Mouse (Mus musculus) forebrain, embryonic 15.5 days (tissue): ENCODE measurements at regions not wholly inside any gene's neighbourhood (a gene's known extent, or its start where the extent isn't known, plus 50 kb on each side); places are given as distances from the start of the nearest gene placed in this dataset.
"Not testable (repeated sequence)": the region's sequence is repeated elsewhere in the genome, so short reads cannot be mapped to it uniquely, and the experiment has no call there.

ENCODE experiments used
- ATAC-seq: fragments of 200-750 bp; cut with Nextera tagmentation; replicated peaks from 2 replicates; pipeline ENCODE4 v1.8.0; 2017; ENCODE audit warnings: mild to moderate bottlenecking, moderate TSS enrichment, moderate library complexity
- H3K27ac ChIP-seq: fragments of 300-500 bp; sonication (generic); replicated peaks from 2 replicates; pipeline ENCODE4 v1.5.1; 2015; ENCODE audit warnings: mild to moderate bottlenecking, inconsistent platforms
- H3K27me3 ChIP-seq: fragments of 300-500 bp; sonication (generic); 2 replicates; pipeline ENCODE4 v1.6.1; 2015; ENCODE audit warnings: inconsistent platforms
- H3K36me3 ChIP-seq: fragments of 300-500 bp; sonication (generic); 2 replicates; pipeline ENCODE4 v1.6.1; 2015; ENCODE audit warnings: mild to moderate bottlenecking, inconsistent platforms
- H3K4me1 ChIP-seq: fragments of 300-500 bp; sonication (generic); 2 replicates; pipeline ENCODE4 v1.6.1; 2015; ENCODE audit warnings: inconsistent platforms
- H3K4me2 ChIP-seq: fragments of 300-500 bp; sonication (generic); replicated peaks from 2 replicates; pipeline ENCODE4 v1.6.1; 2015; ENCODE audit warnings: mild to moderate bottlenecking, inconsistent platforms
- H3K4me3 ChIP-seq: fragments of 300-500 bp; sonication (generic); 2 replicates; pipeline ENCODE4 v1.5.1; 2015; ENCODE audit warnings: mild to moderate bottlenecking, inconsistent platforms
- H3K9ac ChIP-seq: fragments of 300-500 bp; sonication (generic); replicated peaks from 2 replicates; pipeline ENCODE4 v1.6.1; 2015; ENCODE audit warnings: mild to moderate bottlenecking, inconsistent platforms
- H3K9me3 ChIP-seq: fragments of 300-500 bp; sonication (generic); 2 replicates; pipeline ENCODE4 v1.6.1; 2016; ENCODE audit warnings: inconsistent platforms
- WGBS: fragments of 180-500 bp; shearing (Covaris S2); methylation state at CpG from one replicate; pipeline ENCODE4 v1.1.7; 2015; ENCODE audit warnings: mixed read lengths; 5-methylcytosine and 5-hydroxymethylcytosine counted together

DNA sequence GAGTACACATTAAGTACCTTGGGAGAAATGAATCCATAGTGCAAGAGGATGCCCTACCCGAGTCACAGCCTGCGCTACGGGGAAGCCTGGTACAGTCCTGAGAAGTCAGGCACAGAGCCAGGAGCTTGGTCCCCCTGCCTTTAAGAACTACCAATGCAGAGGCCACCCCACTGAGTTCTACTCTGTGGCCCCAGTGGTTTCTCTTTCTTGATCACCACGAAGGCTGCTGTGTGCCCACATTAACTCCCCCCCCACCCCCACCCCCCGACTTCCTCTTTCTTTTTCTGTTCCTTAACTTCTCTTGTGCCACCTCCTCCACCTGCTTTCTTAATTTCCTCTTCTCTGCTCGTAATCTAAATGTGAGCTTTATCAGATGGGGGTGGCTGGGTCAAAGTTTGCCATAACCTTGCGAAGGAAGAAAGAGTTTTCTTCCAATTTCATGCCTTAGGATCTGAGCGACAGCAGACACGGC, 84.7 kb upstream of the Tbl1xr1 start:
- no peak overlapping the region for H3K27ac ChIP-seq
- H3K4me2 ChIP-seq, result no peak overlapping the region
- H3K4me1 ChIP-seq, result no peaks in the 10 kb centered on the region
- no peaks in the 10 kb centered on the region for H3K27me3 ChIP-seq
- no peak overlapping the region for H3K4me3 ChIP-seq
- no peaks in the 10 kb centered on the region for H3K36me3 ChIP-seq
- WGBS, result 77% methylated on average over 9 of the region's 9 CpGs
- no peaks in the 10 kb centered on the region for H3K9me3 ChIP-seq
- H3K9ac ChIP-seq, result no peak overlapping the region
- ATAC-seq, result no peak

DNA sequence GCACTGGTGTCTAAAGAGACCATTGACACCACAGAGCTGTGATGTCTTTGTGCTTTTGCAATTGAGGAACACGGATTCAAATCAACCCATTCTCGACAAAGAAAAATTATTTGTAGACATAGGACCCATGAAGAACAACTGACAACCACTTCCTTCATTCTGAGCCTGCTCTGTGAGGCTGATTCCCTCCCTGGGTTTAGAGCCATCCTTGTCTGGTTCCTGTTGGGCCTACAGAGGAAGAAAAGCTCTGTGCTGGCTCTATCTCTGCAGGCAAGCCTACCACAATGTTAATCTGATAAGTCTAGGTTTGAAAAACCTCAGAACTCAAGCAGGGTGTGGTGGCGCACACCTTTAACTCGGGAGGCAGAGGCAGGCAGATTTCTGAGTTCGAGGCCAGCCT, 84.2 kb upstream of the Tbl1xr1 start:
- Histone ChIP-seq H3K27me3 (no peaks in the 10 kb centered on the region), H3K9ac (no peak overlapping the region), H3K9me3 (no peaks in the 10 kb centered on the region), H3K27ac (no peak overlapping the region), H3K4me2 (no peak overlapping the region), H3K4me1 (no peaks in the 10 kb centered on the region), H3K4me3 (no peak overlapping the region), H3K36me3 (no peaks in the 10 kb centered on the region)
- no peak for ATAC-seq
- 91% methylated on average over 5 of the region's 5 CpGs for WGBS

GRCm38 (mm10) chr3:21993961-21994360, 82.5 kb upstream of the Tbl1xr1 start:
- WGBS, result 92% methylated on average over 2 of the region's 2 CpGs
- no peak for ATAC-seq
- no peaks in the 10 kb centered on the region for H3K36me3 ChIP-seq
- H3K4me2 ChIP-seq, result no peak overlapping the region
- H3K9ac ChIP-seq, result no peak overlapping the region
- H3K9me3 ChIP-seq, result no peaks in the 10 kb centered on the region
- H3K4me1 ChIP-seq, result no peaks in the 10 kb centered on the region
- H3K4me3 ChIP-seq, result no peak overlapping the region
- no peak overlapping the region for H3K27ac ChIP-seq
- H3K27me3 ChIP-seq, result no peaks in the 10 kb centered on the region

- Histone ChIP-seq H3K27ac (no peak overlapping the region), H3K4me2 (no peak overlapping the region), H3K4me3 (no peak overlapping the region), H3K36me3 (no peaks in the 10 kb centered on the region), H3K4me1 (no peaks in the 10 kb centered on the region), H3K9ac (no peak overlapping the region), H3K9me3 (no peaks in the 10 kb centered on the region), H3K27me3 (no peaks in the 10 kb centered on the region)
- no peak for ATAC-seq
- WGBS, result 82% methylated on average over 8 of the region's 8 CpGs
These were observed 80.7 kb upstream of the Tbl1xr1 start for GRCm38 (mm10) chr3:21995566-21996391.

GRCm38 (mm10) chr3:21997387-21997786, 79.1 kb upstream of the Tbl1xr1 start:
- Histone ChIP-seq H3K4me1 (no peaks in the 10 kb centered on the region), H3K27ac (no peak overlapping the region), H3K4me3 (no peak overlapping the region), H3K36me3 (no peaks in the 10 kb centered on the region), H3K27me3 (no peaks in the 10 kb centered on the region), H3K4me2 (no peak overlapping the region), H3K9ac (no peak overlapping the region), H3K9me3 (no peaks in the 10 kb centered on the region)
- ATAC-seq, result no peak
- WGBS, result 75% methylated on average over 3 of the region's 3 CpGs

DNA sequence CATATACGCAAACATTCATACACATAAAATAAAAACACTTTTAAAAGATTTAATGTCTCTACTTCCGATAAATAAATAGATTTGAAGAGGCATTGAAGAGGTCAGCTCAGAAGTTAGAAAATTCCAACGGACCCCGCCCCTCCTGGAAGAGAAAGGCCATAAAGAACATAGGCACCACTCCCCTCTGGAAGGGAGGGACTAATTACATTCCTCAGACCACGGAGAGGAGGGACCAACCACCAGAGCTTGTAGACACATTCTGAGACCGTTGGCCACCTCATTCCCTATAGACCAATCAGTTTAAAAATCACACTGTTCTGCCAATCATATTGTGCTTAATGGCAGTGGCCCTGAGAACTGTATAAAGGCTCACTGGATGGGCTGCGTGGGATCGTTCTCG, 71.0 kb upstream of the Tbl1xr1 start:
- Histone ChIP-seq H3K9me3 (no peaks in the 10 kb centered on the region), H3K27ac (no peak overlapping the region), H3K27me3 (no peaks in the 10 kb centered on the region), H3K4me3 (no peak overlapping the region), H3K9ac (no peak overlapping the region), H3K36me3 (no peaks in the 10 kb centered on the region), H3K4me1 (no peaks in the 10 kb centered on the region), H3K4me2 (no peak overlapping the region)
- ATAC-seq, result no peak
- 85% methylated on average over 9 of the region's 9 CpGs for WGBS

DNA sequence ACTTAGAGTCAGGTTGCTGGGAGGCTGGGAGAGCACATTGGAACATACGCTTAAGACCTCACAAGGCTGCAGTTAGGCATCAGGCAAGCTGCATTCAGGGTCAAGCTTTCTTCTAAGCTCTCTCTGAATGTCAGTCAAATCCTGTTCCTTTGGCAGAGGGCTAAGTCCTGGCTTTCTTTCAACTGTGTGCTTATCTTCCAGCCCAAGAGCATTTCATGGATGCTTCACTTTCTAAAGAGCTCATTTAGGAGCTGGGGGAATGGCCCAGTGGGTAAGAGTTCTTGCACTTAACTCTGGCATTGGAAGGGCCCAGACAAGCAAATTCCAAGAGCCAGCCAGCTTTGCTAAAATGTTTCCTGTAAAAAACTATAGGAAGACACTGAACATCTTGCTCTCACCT, 70.3 kb upstream of the Tbl1xr1 start:
- Histone ChIP-seq H3K4me2 (no peak overlapping the region), H3K27ac (no peak overlapping the region), H3K27me3 (no peaks in the 10 kb centered on the region), H3K4me1 (no peaks in the 10 kb centered on the region), H3K36me3 (no peaks in the 10 kb centered on the region), H3K9me3 (no peaks in the 10 kb centered on the region), H3K4me3 (no peak overlapping the region), H3K9ac (no peak overlapping the region)
- ATAC-seq, result no peak
- WGBS, result 77% methylated on average over 1 of the region's 1 CpGs

- WGBS, result 97% methylated on average over 2 of the region's 2 CpGs
- Histone ChIP-seq H3K36me3 (no peaks in the 10 kb centered on the region), H3K9ac (no peak overlapping the region), H3K4me2 (no peak overlapping the region), H3K27ac (no peak overlapping the region), H3K27me3 (no peaks in the 10 kb centered on the region), H3K4me1 (no peaks in the 10 kb centered on the region), H3K9me3 (no peaks in the 10 kb centered on the region), H3K4me3 (no peak overlapping the region)
- no peak for ATAC-seq
These were observed 69.8 kb upstream of the Tbl1xr1 start for GRCm38 (mm10) chr3:22006651-22007050.

GRCm38 (mm10) chr3:22007736-22008135, 68.7 kb upstream of the Tbl1xr1 start:
- Histone ChIP-seq H3K4me3 (no peak overlapping the region), H3K4me2 (no peak overlapping the region), H3K36me3 (no peaks in the 10 kb centered on the region), H3K4me1 (no peaks in the 10 kb centered on the region), H3K9me3 (no peaks in the 10 kb centered on the region), H3K27ac (no peak overlapping the region), H3K9ac (no peak overlapping the region), H3K27me3 (no peaks in the 10 kb centered on the region)
- ATAC-seq, result no peak
- 93% methylated on average over 5 of the region's 5 CpGs for WGBS

DNA sequence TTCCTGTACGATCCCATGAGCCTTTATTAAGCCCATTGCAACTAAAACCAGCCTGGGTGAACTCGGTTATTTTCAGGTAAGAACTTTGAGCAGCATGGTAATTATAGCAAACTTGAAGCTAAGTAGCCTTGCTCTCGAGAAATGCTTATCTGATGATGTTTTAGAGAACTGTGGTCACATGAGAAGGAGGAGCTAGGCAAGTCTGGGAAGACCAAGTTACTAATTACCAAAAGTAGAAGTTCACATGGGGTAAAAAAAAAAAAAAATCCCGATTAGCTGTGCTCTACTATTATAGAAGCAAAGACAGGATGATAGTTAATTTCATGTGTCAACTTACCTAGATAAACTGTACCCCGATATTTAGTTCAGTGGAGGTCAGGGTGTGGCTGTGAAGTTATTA, 68.0 kb upstream of the Tbl1xr1 start:
- WGBS, result 88% methylated on average over 5 of the region's 5 CpGs
- ATAC-seq, result no peak

GRCm38 (mm10) chr3:22009898-22010699, 66.4 kb upstream of the Tbl1xr1 start:
- H3K4me2 ChIP-seq, result no peak overlapping the region
- no peaks in the 10 kb centered on the region for H3K9me3 ChIP-seq
- WGBS, result 87% methylated on average over 2 of the region's 2 CpGs
- H3K36me3 ChIP-seq, result no peaks in the 10 kb centered on the region
- H3K4me3 ChIP-seq, result no peak overlapping the region
- no peaks in the 10 kb centered on the region for H3K4me1 ChIP-seq
- no peak for ATAC-seq
- no peak overlapping the region for H3K9ac ChIP-seq
- H3K27ac ChIP-seq, result no peak overlapping the region
- no peaks in the 10 kb centered on the region for H3K27me3 ChIP-seq

More for the DNA sequence above, 68.0 kb upstream of the Tbl1xr1 start:
- Histone ChIP-seq H3K4me2 (no peak overlapping the region), H3K9me3 (no peaks in the 10 kb centered on the region), H3K4me1 (no peaks in the 10 kb centered on the region), H3K9ac (no peak overlapping the region), H3K27me3 (no peaks in the 10 kb centered on the region), H3K36me3 (no peaks in the 10 kb centered on the region), H3K27ac (no peak overlapping the region), H3K4me3 (no peak overlapping the region)

- not testable (repeated sequence) for H3K27ac ChIP-seq, H3K4me2 ChIP-seq, H3K4me1 ChIP-seq, H3K9me3 ChIP-seq, H3K4me3 ChIP-seq, H3K36me3 ChIP-seq, ATAC-seq, H3K9ac ChIP-seq, H3K27me3 ChIP-seq
These were observed 65.8 kb upstream of the Tbl1xr1 start for GRCm38 (mm10) chr3:22010700-22010991.
